Mouse (Mus musculus): ENCODE measurements at regions not wholly inside any gene's neighbourhood (a gene's known extent, or its start where the extent isn't known, plus 50 kb on each side); places are given as distances from the start of the nearest gene placed in this dataset.

DNA sequence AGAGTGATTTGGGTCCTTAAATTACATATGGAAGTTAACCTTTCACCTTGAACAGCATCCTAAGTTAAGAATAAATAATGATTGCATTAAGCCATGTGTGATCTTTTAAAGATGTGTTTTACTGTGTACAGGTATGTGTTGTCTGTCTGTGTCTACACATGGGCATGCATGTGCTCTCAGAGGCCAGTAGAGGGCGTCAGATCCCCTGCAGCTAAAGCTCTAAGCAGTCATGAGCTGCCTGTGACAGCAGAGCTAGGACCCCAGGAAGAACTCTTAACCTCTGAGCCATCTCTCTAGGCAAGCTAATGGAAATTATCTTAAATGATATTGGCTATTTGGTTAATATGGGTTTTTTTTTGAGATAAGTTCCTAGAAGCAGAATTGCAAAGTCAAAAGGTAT lies 285.9 kb upstream of the Npvf start:
- H3K27me3 ChIP-seq (ENCODE audit: low read depth, poor library complexity, severe bottlenecking), result no peaks in the 10 kb centered on the region
- H3K27ac ChIP-seq (replicated peaks), result no peak overlapping the region; the same call in 1 of the 2 replicates
- 16% methylated on average over 1 of the region's 1 CpGs for WGBS
- H3K9me3 ChIP-seq (replicated peaks), result no peaks in the 10 kb centered on the region
- H3K4me1 ChIP-seq, result peaks cover 40% of the 10 kb centered on the region
- no peak for DNase-seq (ENCODE audit: low spot score)
- H3K36me3 ChIP-seq, result no peaks in the 10 kb centered on the region
- no peak overlapping the region for H3K4me3 ChIP-seq

DNA sequence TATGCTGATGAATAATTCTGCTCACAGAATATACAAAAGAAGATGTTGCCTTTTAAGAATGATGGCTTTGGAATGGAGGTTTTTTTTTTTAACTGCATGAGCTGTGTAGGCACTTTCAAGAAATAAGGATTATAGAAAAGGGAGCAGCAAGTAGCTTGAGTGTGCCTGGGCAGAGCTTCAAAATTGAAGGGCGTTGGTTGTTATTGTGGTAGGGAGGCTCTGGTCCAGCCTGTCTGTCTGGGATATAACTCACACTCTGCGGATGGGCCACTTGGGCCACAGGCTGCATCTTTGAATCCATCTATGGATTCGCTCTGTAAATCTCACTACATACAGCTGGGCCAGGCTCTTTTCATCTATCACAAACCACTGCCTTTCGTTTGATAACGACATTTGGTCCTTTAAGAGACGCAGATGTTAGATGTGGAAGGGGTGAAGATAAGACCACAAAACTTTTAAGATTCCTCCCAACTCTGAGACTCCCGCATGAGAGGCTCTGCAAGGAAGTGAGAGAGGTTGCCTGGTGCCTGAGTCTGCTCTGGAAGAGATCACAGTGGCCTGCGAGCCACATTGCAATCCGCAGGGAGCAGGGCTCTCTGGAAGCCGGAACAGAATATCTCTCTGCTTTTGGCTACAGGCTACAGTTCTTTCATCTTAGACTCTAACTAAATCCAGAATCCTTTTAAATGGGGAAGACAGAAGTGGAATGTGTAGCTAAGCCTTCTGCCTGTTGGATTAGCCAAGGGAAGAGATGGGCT lies 286.6 kb upstream of the Npvf start:
- DNase-seq (ENCODE audit: low spot score), result no peak
- peak overlapping the region; percentile 69 for H3K27ac ChIP-seq (replicated peaks)
- H3K9me3 ChIP-seq (replicated peaks), result no peaks in the 10 kb centered on the region
- peaks cover 33% of the 10 kb centered on the region for H3K4me1 ChIP-seq
- 85% methylated on average over 10 of the region's 10 CpGs for WGBS
- no peak overlapping the region for H3K4me3 ChIP-seq
- H3K27me3 ChIP-seq (ENCODE audit: low read depth, poor library complexity, severe bottlenecking), result no peaks in the 10 kb centered on the region
- H3K36me3 ChIP-seq, result no peaks in the 10 kb centered on the region

GRCm38 (mm10) chr6:50942696-50943095 lies 288.5 kb upstream of the Npvf start:
- Histone ChIP-seq H3K27ac (replicated peaks) (peak overlapping the region; percentile 18; the same call in 1 of the 2 replicates), H3K36me3 (no peaks in the 10 kb centered on the region), H3K27me3 (ENCODE audit: low read depth, poor library complexity, severe bottlenecking) (no peaks in the 10 kb centered on the region), H3K4me1 (peaks cover 23% of the 10 kb centered on the region), H3K9me3 (replicated peaks) (no peaks in the 10 kb centered on the region), H3K4me3 (no peak overlapping the region)
- no peak for DNase-seq (ENCODE audit: low spot score)
- 90% methylated on average over 5 of the region's 5 CpGs for WGBS

DNA sequence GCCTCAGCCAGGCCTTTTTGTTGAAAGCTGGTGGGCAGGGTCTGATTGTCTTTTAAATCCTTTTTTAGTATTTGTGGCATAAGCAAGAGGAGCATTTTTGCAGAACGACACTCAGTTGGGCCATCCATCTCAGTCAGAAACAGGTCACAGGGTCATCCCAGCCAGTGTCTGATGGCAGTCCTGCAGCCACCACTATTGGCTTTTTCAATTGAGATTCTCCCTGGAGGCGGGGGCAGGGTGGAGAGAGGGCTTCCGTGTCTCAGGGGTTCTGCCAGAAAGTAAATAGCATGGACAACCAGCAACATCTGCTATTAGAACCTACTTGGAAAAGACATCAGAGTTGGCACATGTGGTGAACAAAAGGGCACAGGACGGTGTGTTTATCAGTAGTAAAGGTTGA lies 293.8 kb upstream of the Npvf start:
- DNase-seq (ENCODE audit: low spot score), result no peak
- 74% methylated on average over 4 of the region's 4 CpGs for WGBS
- Histone ChIP-seq H3K9me3 (replicated peaks) (no peaks in the 10 kb centered on the region), H3K4me1 (peaks cover 18% of the 10 kb centered on the region), H3K27ac (replicated peaks) (peak overlapping the region; percentile 77), H3K36me3 (no peaks in the 10 kb centered on the region), H3K27me3 (ENCODE audit: low read depth, poor library complexity, severe bottlenecking) (no peaks in the 10 kb centered on the region), H3K4me3 (no peak overlapping the region)

DNA sequence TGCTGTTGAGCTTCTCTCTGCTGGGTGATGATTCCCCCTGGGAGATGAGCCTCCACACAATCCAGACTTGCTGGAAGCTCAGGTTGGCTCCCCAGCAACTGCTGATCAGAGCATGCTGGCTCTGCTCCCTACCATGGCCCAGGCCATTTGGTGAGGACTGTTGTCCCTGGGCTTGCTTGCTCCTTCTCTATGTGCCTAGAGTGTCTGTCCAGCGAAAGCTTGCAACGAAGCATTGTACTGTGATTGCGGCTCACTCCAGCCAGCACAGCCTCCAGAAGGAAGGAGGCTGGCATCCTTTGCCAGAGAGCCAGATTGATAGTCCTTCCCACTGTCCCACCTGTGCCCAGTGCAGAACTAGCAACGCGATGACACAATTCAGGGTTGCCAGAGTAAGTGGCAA lies 295.1 kb upstream of the Npvf start:
- no peak for DNase-seq (ENCODE audit: low spot score)
- Histone ChIP-seq H3K4me3 (no peak overlapping the region), H3K27ac (replicated peaks) (peak overlapping the region; percentile 77), H3K27me3 (ENCODE audit: low read depth, poor library complexity, severe bottlenecking) (no peaks in the 10 kb centered on the region), H3K4me1 (peaks cover 21% of the 10 kb centered on the region), H3K36me3 (no peaks in the 10 kb centered on the region), H3K9me3 (replicated peaks) (no peaks in the 10 kb centered on the region)
- 94% methylated on average over 5 of the region's 5 CpGs for WGBS

DNA sequence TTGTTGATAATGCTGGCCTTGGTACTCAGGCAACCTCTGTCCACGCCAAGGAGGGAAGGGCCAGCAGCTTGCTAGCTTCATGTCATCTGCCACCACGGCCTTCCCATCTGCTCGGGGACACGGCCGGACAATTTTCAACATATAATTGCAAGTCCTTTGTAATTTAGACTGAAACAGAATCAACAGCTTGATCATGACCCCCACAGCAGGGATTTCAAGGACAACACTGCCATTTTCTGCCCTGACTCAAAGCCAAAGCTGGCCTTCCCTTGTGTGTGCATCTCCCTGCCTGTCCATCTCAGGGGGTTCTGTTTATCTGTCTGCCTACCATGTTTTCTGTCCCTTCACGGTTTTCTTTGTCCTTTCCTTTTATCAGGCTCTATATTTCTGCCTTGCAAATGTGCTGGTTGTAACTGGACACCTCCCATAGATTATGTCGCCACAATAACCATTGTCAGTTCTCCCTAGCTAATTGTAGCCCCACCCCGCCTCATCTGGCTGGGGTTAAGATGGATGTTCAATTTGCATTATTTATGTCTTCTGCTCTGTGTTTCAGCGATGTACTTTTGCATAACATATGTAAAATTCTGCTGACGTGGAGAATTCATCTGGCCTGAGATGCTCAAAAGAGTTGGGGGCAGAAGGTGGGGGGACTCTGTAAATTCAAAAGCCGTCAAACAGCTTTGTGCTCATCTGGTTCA lies 295.8 kb upstream of the Npvf start:
- no peak overlapping the region for H3K4me3 ChIP-seq
- DNase-seq (ENCODE audit: low spot score), result no peak
- H3K27me3 ChIP-seq (ENCODE audit: low read depth, poor library complexity, severe bottlenecking), result no peaks in the 10 kb centered on the region
- H3K27ac ChIP-seq (replicated peaks), result peak overlapping the region; percentile 77
- H3K9me3 ChIP-seq (replicated peaks), result no peaks in the 10 kb centered on the region
- WGBS, result 80% methylated on average over 11 of the region's 11 CpGs
- H3K4me1 ChIP-seq, result peaks cover 28% of the 10 kb centered on the region
- no peaks in the 10 kb centered on the region for H3K36me3 ChIP-seq

GRCm38 (mm10) chr6:50957328-50957900 lies 303.2 kb upstream of the Npvf start:
- Histone ChIP-seq H3K9me3 (replicated peaks) (no peaks in the 10 kb centered on the region), H3K4me1 (peaks cover 35% of the 10 kb centered on the region), H3K36me3 (no peaks in the 10 kb centered on the region), H3K27ac (replicated peaks) (no peak overlapping the region), H3K4me3 (no peak overlapping the region), H3K27me3 (ENCODE audit: low read depth, poor library complexity, severe bottlenecking) (no peaks in the 10 kb centered on the region)
- no peak for DNase-seq (ENCODE audit: low spot score)
- WGBS, result 90% methylated on average over 4 of the region's 4 CpGs

DNA sequence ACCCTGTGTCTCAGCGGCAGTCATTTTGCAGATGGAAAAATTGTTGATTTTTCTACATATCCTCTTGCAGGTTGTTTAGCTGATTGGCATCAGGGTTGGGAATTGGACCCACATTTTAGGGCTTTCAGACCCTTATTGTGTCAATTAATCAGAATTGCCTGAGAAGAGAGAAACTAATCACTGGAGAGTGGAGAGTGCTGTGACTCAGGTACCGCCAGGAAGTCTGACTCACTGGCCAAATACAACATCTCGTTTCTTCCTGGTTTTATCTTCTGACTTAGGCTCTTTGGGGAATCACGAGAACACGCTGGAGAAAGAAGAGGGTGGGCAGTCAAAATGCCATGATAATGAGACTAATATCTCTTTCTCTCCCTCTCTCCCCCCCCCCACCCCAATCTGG lies 306.1 kb upstream of the Npvf start:
- DNase-seq (ENCODE audit: low spot score), result no peak
- Histone ChIP-seq H3K4me3 (no peak overlapping the region), H3K27me3 (ENCODE audit: low read depth, poor library complexity, severe bottlenecking) (no peaks in the 10 kb centered on the region), H3K27ac (replicated peaks) (0 out of 2 replicates have a peak overlapping the region, but pooled peaks have one; percentile 13), H3K9me3 (replicated peaks) (no peaks in the 10 kb centered on the region), H3K4me1 (peaks cover 23% of the 10 kb centered on the region), H3K36me3 (no peaks in the 10 kb centered on the region)
- 82% methylated on average over 5 of the region's 5 CpGs for WGBS

DNA sequence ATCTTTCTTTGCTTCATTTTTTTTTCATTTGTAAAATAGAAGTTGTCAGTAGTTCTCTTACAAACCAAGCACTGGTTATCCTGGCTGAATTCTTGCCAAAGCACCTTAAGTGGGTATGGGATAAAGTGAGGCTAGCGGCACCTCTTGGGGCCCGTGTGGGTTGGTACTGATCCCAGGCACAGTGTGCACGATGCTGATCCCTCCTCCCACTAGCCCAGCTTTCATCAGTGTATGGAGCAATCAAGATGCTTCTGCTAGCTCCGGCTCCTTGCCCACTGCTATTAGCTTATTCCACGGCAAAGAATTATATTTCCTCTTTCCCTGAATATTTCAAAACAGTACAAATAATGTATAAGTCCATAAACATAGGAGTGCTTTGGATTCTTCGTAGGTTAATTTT lies 307.4 kb upstream of the Npvf start:
- no peak for DNase-seq (ENCODE audit: low spot score)
- peaks cover 22% of the 10 kb centered on the region for H3K4me1 ChIP-seq
- H3K27ac ChIP-seq (replicated peaks), result 0 out of 2 replicates have a peak overlapping the region, but pooled peaks have one; percentile 23
- no peaks in the 10 kb centered on the region for H3K9me3 ChIP-seq (replicated peaks)
- no peak overlapping the region for H3K4me3 ChIP-seq
- H3K36me3 ChIP-seq, result no peaks in the 10 kb centered on the region
- no peaks in the 10 kb centered on the region for H3K27me3 ChIP-seq (ENCODE audit: low read depth, poor library complexity, severe bottlenecking)
- 88% methylated on average over 6 of the region's 6 CpGs for WGBS

DNA sequence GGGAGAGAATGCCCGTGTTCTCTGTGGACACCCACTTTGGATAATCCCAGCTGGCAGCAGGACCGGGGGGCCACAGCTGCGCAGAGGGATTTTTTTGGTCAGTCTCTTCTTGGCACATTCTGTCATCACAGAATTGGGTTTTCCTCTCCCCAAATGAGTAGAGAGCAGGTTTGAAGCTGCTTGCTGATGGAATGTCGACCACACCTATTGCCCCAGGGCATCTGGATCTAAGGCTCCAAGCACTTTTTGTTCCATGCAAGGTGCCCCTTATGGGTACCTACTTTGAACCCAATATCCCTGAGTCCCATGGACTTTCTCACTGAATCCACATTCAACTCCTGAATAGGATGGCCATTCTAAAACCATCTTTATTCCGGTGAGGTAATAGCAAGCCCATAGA lies 314.3 kb upstream of the Npvf start:
- Histone ChIP-seq H3K36me3 (no peaks in the 10 kb centered on the region), H3K4me3 (no peak overlapping the region), H3K9me3 (replicated peaks) (no peaks in the 10 kb centered on the region), H3K27me3 (ENCODE audit: low read depth, poor library complexity, severe bottlenecking) (no peaks in the 10 kb centered on the region), H3K4me1 (peaks cover 7% of the 10 kb centered on the region; the same call in 1 of the 2 replicates), H3K27ac (replicated peaks) (peak overlapping the region; percentile 64; the same call in 1 of the 2 replicates)
- 80% methylated on average over 5 of the region's 5 CpGs for WGBS
- no peak for DNase-seq (ENCODE audit: low spot score)

GRCm38 (mm10) chr6:50969341-50969740 lies 315.1 kb upstream of the Npvf start:
- Histone ChIP-seq H3K4me3 (no peak overlapping the region), H3K4me1 (peaks cover 7% of the 10 kb centered on the region; the same call in 1 of the 2 replicates), H3K9me3 (replicated peaks) (no peaks in the 10 kb centered on the region), H3K36me3 (no peaks in the 10 kb centered on the region), H3K27me3 (ENCODE audit: low read depth, poor library complexity, severe bottlenecking) (no peaks in the 10 kb centered on the region), H3K27ac (replicated peaks) (no peak overlapping the region)
- no peak for DNase-seq (ENCODE audit: low spot score)
- 86% methylated on average over 6 of the region's 6 CpGs for WGBS

DNA sequence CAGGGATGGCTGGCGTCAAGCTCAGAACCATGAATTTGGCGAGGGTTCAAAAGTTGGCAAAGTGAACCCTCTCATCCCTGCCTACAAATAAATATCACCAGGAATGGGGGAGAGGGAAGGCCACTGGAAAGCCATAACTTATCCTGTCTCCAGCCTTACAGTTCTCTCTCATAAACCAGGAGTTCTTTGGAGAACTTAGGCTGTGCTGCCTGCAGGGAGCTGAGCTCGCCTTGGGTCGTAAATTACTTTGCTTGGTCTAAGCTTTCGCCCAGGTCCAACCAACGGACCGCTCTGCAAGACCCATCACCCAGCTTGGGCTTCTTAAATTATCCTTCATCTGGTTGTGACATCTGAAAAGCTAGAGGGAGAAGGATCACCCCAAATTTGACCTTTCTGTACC lies 315.8 kb upstream of the Npvf start:
- DNase-seq (ENCODE audit: low spot score), result no peak
- H3K4me3 ChIP-seq, result no peak overlapping the region
- H3K27me3 ChIP-seq (ENCODE audit: low read depth, poor library complexity, severe bottlenecking), result no peaks in the 10 kb centered on the region
- H3K9me3 ChIP-seq (replicated peaks), result no peaks in the 10 kb centered on the region
- H3K36me3 ChIP-seq, result no peaks in the 10 kb centered on the region
- H3K4me1 ChIP-seq, result peaks cover 11% of the 10 kb centered on the region
- 91% methylated on average over 7 of the region's 7 CpGs for WGBS
- no peak overlapping the region for H3K27ac ChIP-seq (replicated peaks)

DNA sequence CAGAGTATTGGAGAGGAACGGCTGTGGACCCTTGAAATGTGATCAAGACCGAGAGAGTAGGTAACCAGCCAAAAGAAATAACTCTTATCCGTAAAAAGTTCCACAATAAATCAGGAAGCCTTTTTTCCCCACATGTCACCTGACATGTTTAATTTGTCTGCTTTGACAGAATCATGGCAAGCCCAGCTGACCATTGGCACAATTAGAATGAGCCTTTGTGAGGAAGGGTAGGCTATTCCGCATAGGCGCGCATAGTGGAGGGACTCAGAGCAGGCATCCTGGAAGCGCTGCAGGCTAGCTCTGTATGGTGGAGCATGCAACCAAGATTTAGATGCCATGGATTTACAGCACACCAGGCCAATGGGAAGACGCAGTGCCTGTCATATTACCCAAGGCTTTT lies 316.5 kb upstream of the Npvf start:
- DNase-seq (ENCODE audit: low spot score), result no peak
- H3K27me3 ChIP-seq (ENCODE audit: low read depth, poor library complexity, severe bottlenecking), result no peaks in the 10 kb centered on the region
- H3K36me3 ChIP-seq, result no peaks in the 10 kb centered on the region
- peaks cover 14% of the 10 kb centered on the region for H3K4me1 ChIP-seq
- 89% methylated on average over 8 of the region's 8 CpGs for WGBS
- H3K9me3 ChIP-seq (replicated peaks), result no peaks in the 10 kb centered on the region
- H3K4me3 ChIP-seq, result no peak overlapping the region
- no peak overlapping the region for H3K27ac ChIP-seq (replicated peaks)

Measured in midbrain, embryonic 10.5 days (tissue).